Mouse (Mus musculus) gastrocnemius, adult 2 months (tissue): ENCODE measurements at regions not wholly inside any gene's neighbourhood (a gene's known extent, or its start where the extent isn't known, plus 50 kb on each side); places are given as distances from the start of the nearest gene placed in this dataset.

Experiments
- DNase-seq: peaks from one replicate; pipeline ENCODE4 v3.0.0; 2022
- H3K27ac ChIP-seq: fragments of 200-600 bp; 2 replicates; pipeline ENCODE4 v1.8.1; 2022; ENCODE audit warnings: mild to moderate bottlenecking
- H3K4me3 ChIP-seq: fragments of 200-600 bp; 2 replicates; pipeline ENCODE4 v1.8.1; 2022; ENCODE audit warnings: mild to moderate bottlenecking, moderate library complexity
- CTCF ChIP-seq: fragments of 200-600 bp; IDR thresholded peaks from 2 replicates; pipeline ENCODE4 v1.8.1; 2022; ENCODE audit warnings: antibody characterized with exemption, mild to moderate bottlenecking, moderate library complexity
- intact Hi-C: fragments of 180-260 bp; cut with DNase I; formaldehyde crosslinking; loops from one replicate; pipeline ENCODE4 v1.15.1; 2025

DNA sequence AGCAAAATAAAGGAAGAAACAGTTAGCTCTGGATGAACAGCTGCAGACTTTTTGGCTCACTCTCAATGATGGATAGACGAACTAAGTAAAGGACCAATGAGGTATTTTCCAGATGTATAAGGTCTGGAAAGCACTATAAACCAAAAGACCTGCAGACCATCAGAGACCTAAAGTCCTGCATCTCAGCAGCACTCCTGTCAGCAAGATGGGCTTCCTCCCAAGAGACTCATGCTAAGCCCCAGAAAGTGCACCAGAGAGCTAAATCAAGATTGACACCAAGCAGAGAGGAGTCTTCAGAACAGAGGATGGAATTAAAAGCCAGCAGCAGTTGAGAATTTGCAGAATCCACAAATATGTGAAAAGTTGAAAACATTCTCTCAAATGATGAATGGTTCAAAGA is 425.2 kb upstream of the Kdm8 start:
- Histone ChIP-seq H3K4me3 (no peak overlapping the region), H3K27ac (no peak overlapping the region)
- intact Hi-C loops, result no loop called here
- TF ChIP-seq CTCF, result no peak
- no peak for DNase-seq

DNA sequence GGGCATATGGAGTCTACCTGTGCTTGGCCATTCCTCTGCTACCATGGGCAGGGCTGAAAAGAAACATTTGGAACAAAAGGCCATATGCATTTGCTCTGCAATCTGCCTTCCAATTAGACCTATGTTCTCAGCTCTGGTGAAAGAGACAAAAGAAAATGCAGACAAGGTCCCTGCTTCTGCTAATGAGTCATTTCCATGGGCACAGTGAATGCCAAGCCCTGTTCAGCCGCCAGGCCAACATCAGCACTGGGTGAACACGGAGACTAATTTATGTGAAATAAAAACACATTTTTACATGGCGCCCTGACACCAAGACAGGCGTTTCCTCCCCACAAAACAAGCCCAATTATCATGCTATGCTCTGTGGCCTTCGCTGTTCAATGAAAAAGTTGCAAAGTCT is 419.5 kb upstream of the Kdm8 start:
- intact Hi-C loops, result no loop called here
- no peak for DNase-seq
- TF ChIP-seq CTCF, result no peak
- no peak overlapping the region for H3K4me3 ChIP-seq
- H3K27ac ChIP-seq, result no peak overlapping the region

GRCm38 (mm10) chr7:125033778-125034177 is 410.7 kb upstream of the Kdm8 start:
- no peak for TF ChIP-seq CTCF
- no peak overlapping the region for H3K4me3 ChIP-seq
- no peak overlapping the region for H3K27ac ChIP-seq
- DNase-seq, result no peak
- intact Hi-C loops, result no loop called here

GRCm38 (mm10) chr7:125034196-125034595 is 410.3 kb upstream of the Kdm8 start:
- TF ChIP-seq CTCF, result no peak
- no peak overlapping the region for H3K4me3 ChIP-seq
- no peak overlapping the region for H3K27ac ChIP-seq
- no peak for DNase-seq
- intact Hi-C loops, result no loop called here

GRCm38 (mm10) chr7:125036098-125036991 is 408.1 kb upstream of the Kdm8 start:
- no peak overlapping the region for H3K27ac ChIP-seq
- no peak overlapping the region for H3K4me3 ChIP-seq
- no peak for TF ChIP-seq CTCF
- DNase-seq, result no peak
- intact Hi-C loops, result no loop called here

DNA sequence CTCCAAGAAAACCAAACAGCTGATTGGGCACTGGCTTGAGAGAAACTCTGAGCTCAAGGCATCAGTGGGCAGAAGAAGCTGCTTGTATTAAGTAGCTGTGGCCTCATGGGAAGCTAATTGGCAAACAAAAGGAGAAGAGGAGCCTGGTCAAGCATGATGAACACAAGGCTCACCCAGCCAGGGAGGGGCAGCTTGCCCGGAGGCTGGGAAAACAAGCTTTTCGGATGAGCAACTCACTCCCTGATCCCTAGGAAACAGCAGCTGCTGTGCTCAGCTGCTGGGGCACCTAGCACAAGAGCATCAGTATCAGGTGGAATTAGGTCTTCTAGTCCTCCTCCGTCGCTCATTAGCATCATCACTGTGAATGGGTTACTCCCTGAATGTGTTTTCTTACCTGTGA is 405.6 kb upstream of the Kdm8 start:
- DNase-seq, result peak; percentile 19
- intact Hi-C loops, result no loop called here
- Histone ChIP-seq H3K4me3 (no peak overlapping the region), H3K27ac (no peak overlapping the region)
- no peak for TF ChIP-seq CTCF

GRCm38 (mm10) chr7:125055951-125056625 is 388.4 kb upstream of the Kdm8 start:
- H3K27ac ChIP-seq, result no peak overlapping the region
- intact Hi-C loops, result no loop called here
- DNase-seq, result no peak
- H3K4me3 ChIP-seq, result no peak overlapping the region
- no peak for TF ChIP-seq CTCF

DNA sequence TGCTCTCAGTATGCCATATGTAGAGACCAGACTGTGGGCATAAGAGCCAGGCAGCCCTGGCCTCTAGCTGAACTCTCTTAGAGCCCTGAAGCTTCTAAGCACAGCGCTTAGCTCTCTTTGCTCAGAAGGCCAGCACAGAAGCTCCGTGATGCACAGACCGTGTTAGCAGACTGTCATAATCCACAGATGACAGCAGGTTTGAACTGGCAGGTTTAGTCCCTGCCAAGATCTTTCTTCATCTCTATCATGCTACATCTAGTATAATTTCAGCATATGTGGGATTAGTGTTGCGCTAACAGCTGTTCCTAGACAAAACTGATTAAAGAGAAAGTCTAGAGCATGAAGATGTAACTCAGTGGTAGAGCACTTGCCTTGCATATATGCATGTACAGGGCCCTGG is 342.0 kb upstream of the Kdm8 start:
- H3K27ac ChIP-seq, result no peak overlapping the region
- TF ChIP-seq CTCF, result no peak
- intact Hi-C loops, result no loop called here
- no peak overlapping the region for H3K4me3 ChIP-seq
- DNase-seq, result no peak

GRCm38 (mm10) chr7:125104011-125104410 is 340.5 kb upstream of the Kdm8 start:
- Histone ChIP-seq H3K27ac (no peak overlapping the region), H3K4me3 (no peak overlapping the region)
- intact Hi-C loops, result no loop called here
- no peak for TF ChIP-seq CTCF
- no peak for DNase-seq

GRCm38 (mm10) chr7:125112820-125113273 is 331.6 kb upstream of the Kdm8 start:
- intact Hi-C loops, result no loop called here
- no peak overlapping the region for H3K4me3 ChIP-seq
- peak overlapping the region; percentile 12; the same call in 1 of the 2 replicates for H3K27ac ChIP-seq
- no peak for DNase-seq
- TF ChIP-seq CTCF, result no peak

GRCm38 (mm10) chr7:125115322-125115996 is 329.0 kb upstream of the Kdm8 start:
- H3K27ac ChIP-seq, result no peak overlapping the region; the same call in 1 of the 2 replicates
- H3K4me3 ChIP-seq, result no peak overlapping the region
- no peak for TF ChIP-seq CTCF
- intact Hi-C loops, result no loop called here
- DNase-seq, result no peak

GRCm38 (mm10) chr7:125117173-125117572 is 327.3 kb upstream of the Kdm8 start:
- intact Hi-C loops, result no loop called here
- no peak for TF ChIP-seq CTCF
- no peak for DNase-seq
- H3K27ac ChIP-seq, result no peak overlapping the region
- no peak overlapping the region for H3K4me3 ChIP-seq

GRCm38 (mm10) chr7:125129187-125129586 is 315.3 kb upstream of the Kdm8 start:
- intact Hi-C loops, result no loop called here
- Histone ChIP-seq H3K4me3 (no peak overlapping the region), H3K27ac (no peak overlapping the region)
- no peak for DNase-seq
- no peak for TF ChIP-seq CTCF
